8 mouse cellular contexts compared by ENCODE assay signal in genomic region chr7:105736264-105736901, GRCm38 (mm10). TPM values are rescaled to one million over a fixed set of nuclear protein-coding genes. Genes with fewer than 3 reads are reported as not detected.
DNase-seq lines count a peak whose midpoint lies in the region; ATAC-seq and TF ChIP-seq lines count a peak whose summit lies in the region.

Ilk (plus strand) TSS chr7:105736592.

- H3K9me3 ChIP-seq in ES-E14 (ENCODE audit: control insufficient read depth, insufficient read depth, low read depth, low read length), result no peaks in the 10 kb centered on the region
- no peaks in the 10 kb centered on the region for H3K9me3 ChIP-seq in forebrain, embryonic 16.5 days (ENCODE audit: control insufficient read depth, low read length)
- H3K9me3 ChIP-seq in lung, embryonic 15.5 days, result no peaks in the 10 kb centered on the region

- intact Hi-C loops in heart, postnatal 36 days (cut with DNase I), result loop anchor here (2.0 kb wide), 2 partner anchors 74 to 96 kb away; partner anchors contain the start of genes Arfip2, Gm45799, Mrpl17 and Timm10b

- peak; percentile 74 for DNase-seq in ES-E14 (ENCODE audit: low read depth, low spot score)
- peak; percentile 94 for DNase-seq in cerebellum, adult 11-12 months
- peak; percentile 92 to 94 for DNase-seq in heart, postnatal 36 days
- peak; percentile 90 to 92 for DNase-seq in layer of hippocampus, adult 8-10 months (ENCODE audit: low spot score in 2 of 2)
- peak; percentile 90 for DNase-seq in ovary, adult 18-20 months (ENCODE audit: low spot score)
- peak; percentile 83 for DNase-seq in thymus, postnatal 0 days (ENCODE audit: low spot score)

- peak; percentile 98 for ATAC-seq in forebrain, embryonic 16.5 days
- peak; percentile 96 for ATAC-seq in lung, embryonic 15.5 days (ENCODE audit: borderline replicate concordance, extremely low read depth, low FRiP score, low TSS enrichment)

- H3K4me2 ChIP-seq in forebrain, embryonic 16.5 days (ENCODE audit: low read length), result peak within 1 kb of the TSS; percentile 87
- peak within 1 kb of the TSS; percentile 73 for H3K4me2 ChIP-seq in lung, embryonic 15.5 days

- in situ Hi-C loops in ES-E14 (cut with MboI; ENCODE audit: low sequenced_read_pairs in 2 of 2, unreplicated experiment in 2 of 2), result no loop called here

- under 1% methylated on average over 59 of the region's 62 CpGs for WGBS in forebrain, embryonic 16.5 days
- under 1% methylated on average over 62 of the region's 62 CpGs for WGBS in lung, embryonic 15.5 days

- peak within 1 kb of the TSS; percentile 86 for H3K9ac ChIP-seq in ES-E14 (ENCODE audit: insufficient read depth, low read depth, low read length, poor library complexity, severe bottlenecking)
- peak within 1 kb of the TSS; percentile 85 for H3K9ac ChIP-seq in forebrain, embryonic 16.5 days (replicated peaks; ENCODE audit: low read depth, low read length)
- peak within 1 kb of the TSS; percentile 98 for H3K9ac ChIP-seq in lung, embryonic 15.5 days

- H3K4me1 ChIP-seq in ES-E14 (ENCODE audit: control insufficient read depth in 2 of 2, insufficient read depth in 2 of 2, low read length in 2 of 2, poor library complexity in 1 of 2), result peaks cover 2% of the 10 kb centered on the region in 2 experiments; a peak in 2 of 4 replicates
- peaks cover 22% of the 10 kb centered on the region for H3K4me1 ChIP-seq in forebrain, embryonic 16.5 days (replicated peaks; ENCODE audit: control insufficient read depth, insufficient read depth, low read length)
- peaks cover 40% of the 10 kb centered on the region for H3K4me1 ChIP-seq in lung, embryonic 15.5 days

- H3K36me3 ChIP-seq in ES-E14 (ENCODE audit: control insufficient read depth, insufficient read depth, low read length, poor library complexity, severe bottlenecking), result peaks cover 30% of the 10 kb centered on the region
- peaks cover 15% of the 10 kb centered on the region for H3K36me3 ChIP-seq in forebrain, embryonic 16.5 days (ENCODE audit: control insufficient read depth, insufficient read depth)
- peaks cover 51% of the 10 kb centered on the region for H3K36me3 ChIP-seq in lung, embryonic 15.5 days

- H3K4me3 ChIP-seq in ES-E14 (ENCODE audit: insufficient read depth in 1 of 2, low read depth in 1 of 2, low read length in 2 of 2, poor library complexity in 1 of 2, severe bottlenecking in 1 of 2), result peak within 1 kb of the TSS; percentile 79 to 81
- peak within 1 kb of the TSS; percentile 83 for H3K4me3 ChIP-seq in forebrain, embryonic 16.5 days (replicated peaks; ENCODE audit: low read length)
- H3K4me3 ChIP-seq in lung, embryonic 15.5 days, result peak within 1 kb of the TSS; percentile 90

- no peak within 1 kb of the TSS for H3K27ac ChIP-seq in ES-E14 (ENCODE audit: insufficient read depth, low read depth, low read length, poor library complexity, severe bottlenecking)
- H3K27ac ChIP-seq in forebrain, embryonic 16.5 days (ENCODE audit: low read length), result peak within 1 kb of the TSS; percentile 62
- H3K27ac ChIP-seq in lung, embryonic 15.5 days, result peak within 1 kb of the TSS; percentile 94

- no peaks in the 10 kb centered on the region for H3K27me3 ChIP-seq in forebrain, embryonic 16.5 days (replicated peaks; ENCODE audit: control insufficient read depth, insufficient read depth, low read length)
- H3K27me3 ChIP-seq in lung, embryonic 15.5 days, result no peaks in the 10 kb centered on the region

TF ChIP-seq in ES-E14, 5 proteins besides CTCF, POLR2A, EP300 and RAD21:
- no peak for TF ChIP-seq MAFK (IDR thresholded peaks at IDR 0.05; ENCODE audit: insufficient read depth, low read depth, low read length)
- TF ChIP-seq CHD2 (IDR thresholded peaks at IDR 0.05; ENCODE audit: low read depth, low read length), result no peak
- TF ChIP-seq HCFC1 (IDR thresholded peaks at IDR 0.05; ENCODE audit: borderline replicate concordance, insufficient read depth, low read length), result peak; percentile 59; the same call in 1 of the 2 replicates
- TF ChIP-seq ZNF384 (IDR thresholded peaks at IDR 0.05; ENCODE audit: low read depth, low read length), result no peak
TF ChIP-seq in ES-E14: peak in this region for 1.

RNA-seq across cellular contexts. Expression of gene Ilk, which starts in this region (rescaled TPM):
- 36.9 and 61.4 TPM in 2 replicates for total RNA-seq in ES-E14 (2012; rRNA removed)
- 191 and 228 TPM in 2 replicates for polyA plus RNA-seq in forebrain, embryonic 16.5 days (2015; fragmentation: Nextera tagmentation; extraction: Ambion mirVana)
- total RNA-seq in heart, postnatal 36 days (2021), result 10 to 100 TPM; 95.1 to 98.9 TPM
- 10 to 100 TPM; 67.9 to 94.5 (median 84.3) TPM for total RNA-seq in layer of hippocampus, adult 8-10 months (2022)
- 383 and 394 TPM in 2 replicates for polyA plus RNA-seq in lung, embryonic 15.5 days (2015; fragmentation: Nextera tagmentation; extraction: Ambion mirVana)
- 206 and 210 TPM in 2 replicates for polyA plus RNA-seq in thymus, postnatal 0 days (2015; fragmentation: Nextera tagmentation; extraction: Ambion mirVana)
